Mouse (Mus musculus) frontal cortex, adult 2 months (tissue): ENCODE results near the gene Hs3st2. TPM values are rescaled to one million over a fixed set of nuclear protein-coding genes. Genes with fewer than 3 reads are reported as not detected.
"Not testable (repeated sequence)": the region's sequence is repeated elsewhere in the genome, so short reads cannot be mapped to it uniquely, and the experiment has no call there.

Experiments used
- DNase-seq, 2 experiments: peaks; one replicate each; pipeline ENCODE4 v3.0.0; 2022; ENCODE audit warnings: low spot score in 1 of 2; ENCODE audit errors: extremely low spot score in 1 of 2
- polyA plus RNA-seq: library from polyadenylated mRNA; depleted of rRNA; stranded (reverse); fragments of >200 nt; gene quantifications from 2 replicates; pipeline ENCODE4 v1.2.3, GENCODE M21; 2012; rRNA removed

Hs3st2 gene
- 47.4 and 47.8 TPM in 2 replicates for polyA plus RNA-seq

DNA sequence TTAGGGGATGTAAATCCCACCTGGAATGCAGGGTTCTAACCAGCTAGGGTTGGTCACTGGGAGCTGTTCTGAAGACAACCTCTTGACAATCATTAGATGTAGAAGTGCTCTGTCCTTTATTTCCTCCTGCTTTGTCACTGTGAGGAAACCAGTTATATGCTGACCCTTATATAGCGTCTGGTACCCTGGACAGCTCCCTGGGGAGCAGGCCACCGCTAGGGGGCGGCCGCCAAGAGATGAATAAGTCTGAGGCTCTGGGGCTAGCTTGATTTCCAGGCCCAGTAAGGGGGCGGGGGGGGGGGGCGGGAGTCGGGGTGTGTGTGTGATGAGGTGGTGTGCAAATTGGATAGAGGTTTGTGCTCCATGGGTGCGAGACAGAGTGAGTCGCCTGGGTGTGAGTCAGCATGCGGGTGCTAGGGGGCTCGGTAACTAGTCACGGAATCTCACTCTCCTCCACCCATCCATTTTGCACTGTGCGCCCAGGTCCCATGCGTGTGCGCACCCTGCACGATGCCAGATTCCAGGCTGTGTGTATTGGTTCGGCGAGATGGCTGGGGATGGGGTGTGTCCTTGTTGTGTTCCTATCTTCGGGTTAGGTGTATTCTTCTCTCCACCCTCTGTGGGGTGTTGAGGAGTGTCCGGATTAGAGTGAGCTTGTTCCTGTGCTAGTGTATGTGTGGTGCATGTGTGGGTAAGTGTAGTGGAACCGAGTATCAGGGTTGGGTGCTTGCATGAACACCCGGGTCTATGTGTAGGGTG, at the start of gene Hs3st2:
Gene Hs3st2 (plus strand): TSS at position 635 of the 759 bp plus-strand sequence.
- DNase-seq = peak in 1 of 2 experiments; percentile 75

DNA sequence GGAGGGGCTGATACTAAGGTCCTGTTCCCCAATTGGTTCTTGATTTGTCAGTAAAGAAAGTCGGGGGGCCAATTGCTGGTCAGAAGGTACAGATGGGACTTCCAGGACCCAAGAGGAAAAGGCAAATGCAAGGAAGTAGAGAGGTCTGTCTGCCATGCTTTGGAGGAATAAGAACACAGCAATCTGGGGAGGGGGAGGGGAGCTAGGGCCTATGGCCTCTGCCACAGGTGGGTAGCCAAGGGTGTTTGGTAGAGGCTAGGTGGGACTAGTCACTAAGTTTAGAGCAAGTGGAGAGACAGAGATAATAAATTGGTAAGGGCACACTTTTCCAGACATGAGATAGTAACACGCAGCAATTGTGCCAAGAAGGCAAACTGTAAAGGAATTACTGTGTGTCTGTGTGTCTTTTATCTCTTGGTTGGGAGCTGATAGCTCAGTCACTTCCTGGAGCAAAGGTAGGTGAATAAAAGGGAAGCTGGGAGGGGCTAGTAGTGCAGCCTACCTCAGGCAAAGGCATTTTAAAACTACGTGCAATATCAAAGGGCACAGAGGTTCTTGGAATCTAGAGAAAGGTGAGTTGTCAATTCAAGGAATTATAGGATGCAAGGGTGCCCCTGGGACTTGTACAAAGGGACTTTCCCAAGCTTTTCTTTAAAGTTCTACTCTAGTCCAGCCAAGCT, 43.2 kb upstream of the Hs3st2 start:
- no peak for DNase-seq

DNA sequence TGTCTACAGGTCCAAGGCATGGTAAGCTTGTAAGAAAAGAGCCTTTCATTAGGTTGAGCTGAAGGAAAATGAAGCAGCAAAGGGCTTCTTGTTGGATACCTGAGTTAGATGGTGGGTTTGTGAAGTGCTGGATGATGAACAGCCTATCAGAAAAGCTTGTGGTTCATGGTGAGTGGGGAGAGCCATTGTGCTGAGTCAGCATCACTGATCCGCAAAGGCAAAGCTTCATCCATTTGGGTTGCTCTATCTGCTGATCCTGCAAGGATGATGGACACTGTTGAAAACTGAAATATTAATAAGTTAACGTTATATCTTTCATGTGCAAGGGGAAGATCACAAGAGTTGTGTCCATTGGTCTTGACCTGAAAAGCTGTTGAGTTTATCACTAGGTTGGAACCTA, 40.0 kb upstream of the Hs3st2 start:
- no peak for DNase-seq

DNA sequence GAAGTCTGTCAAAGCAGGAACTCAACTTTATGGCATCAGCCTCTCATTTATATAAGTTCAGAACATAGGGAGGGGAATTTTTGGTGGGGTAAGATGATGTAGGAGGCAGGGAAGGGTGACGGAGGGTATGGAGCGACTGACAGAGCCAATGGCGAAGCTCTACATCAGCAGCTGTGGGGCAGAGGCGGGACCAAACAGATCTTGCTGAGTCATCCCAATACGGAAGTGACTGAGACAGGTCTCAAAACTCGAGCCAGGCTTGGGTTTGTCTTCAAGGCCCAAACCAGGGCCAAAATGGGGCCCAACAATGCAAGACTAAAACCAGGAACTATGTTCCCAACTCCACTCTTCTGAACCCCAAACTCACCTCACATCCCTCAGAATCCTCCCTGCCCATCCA, 30.2 kb upstream of the Hs3st2 start:
- DNase-seq = not testable (repeated sequence)

DNA sequence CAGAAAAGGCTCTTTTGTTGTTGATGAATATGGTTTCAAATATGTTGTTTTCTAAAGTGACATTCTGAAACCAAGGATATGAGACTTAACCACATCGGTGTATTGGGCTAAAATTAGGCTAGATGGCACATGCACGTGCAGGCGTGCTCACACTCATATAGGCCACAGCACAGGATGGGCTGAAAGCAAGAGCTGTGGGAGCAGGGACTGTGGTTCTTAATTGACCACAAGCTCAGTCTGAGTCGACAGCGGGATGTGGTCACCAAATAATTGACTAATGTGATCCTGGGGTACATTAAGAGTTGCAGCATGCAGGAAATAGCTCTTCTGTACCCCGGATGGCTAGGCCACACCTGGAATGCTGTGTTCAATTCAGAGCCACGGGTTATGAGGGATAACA, 26.1 kb upstream of the Hs3st2 start:
- no peak for DNase-seq

DNA sequence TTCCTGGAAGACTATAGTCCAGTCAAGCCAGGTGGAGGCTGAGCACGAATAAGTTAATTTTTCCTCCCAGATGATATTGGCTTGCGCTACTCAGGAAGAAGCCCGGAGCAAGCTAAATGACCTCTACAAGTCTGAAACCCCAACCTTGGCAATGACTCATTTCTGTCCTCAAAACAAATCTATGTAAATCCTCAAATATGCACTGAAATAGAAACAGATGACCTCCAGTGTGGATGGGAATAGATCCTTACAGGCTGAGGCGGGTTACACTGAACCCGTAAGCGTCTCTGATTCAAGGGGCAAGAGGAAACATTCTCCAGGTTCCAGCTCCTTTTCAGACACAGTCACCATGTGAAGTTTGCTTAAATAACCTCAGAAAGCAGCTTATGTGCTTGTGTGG, 24.5 kb upstream of the Hs3st2 start:
- no peak for DNase-seq

DNA sequence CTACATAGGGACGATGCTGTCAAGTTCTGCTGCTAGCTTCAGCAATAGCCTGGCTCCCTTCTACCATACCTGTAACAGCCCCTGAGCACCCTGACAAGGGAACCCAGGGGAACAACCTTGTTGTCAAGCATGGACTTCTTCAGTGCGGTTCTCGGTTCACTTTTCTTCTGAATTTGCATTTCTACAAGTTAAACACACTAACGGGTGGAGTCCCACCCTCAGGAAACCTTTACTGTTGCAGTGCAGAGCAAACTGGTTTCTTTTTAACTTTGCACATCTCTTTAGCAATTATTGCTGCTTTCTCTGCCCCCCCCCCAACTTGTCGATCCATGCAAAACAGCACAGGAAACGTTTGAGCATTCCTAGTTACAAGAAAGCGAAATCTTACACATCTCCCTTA, 19.7 kb upstream of the Hs3st2 start:
- no peak for DNase-seq

DNA sequence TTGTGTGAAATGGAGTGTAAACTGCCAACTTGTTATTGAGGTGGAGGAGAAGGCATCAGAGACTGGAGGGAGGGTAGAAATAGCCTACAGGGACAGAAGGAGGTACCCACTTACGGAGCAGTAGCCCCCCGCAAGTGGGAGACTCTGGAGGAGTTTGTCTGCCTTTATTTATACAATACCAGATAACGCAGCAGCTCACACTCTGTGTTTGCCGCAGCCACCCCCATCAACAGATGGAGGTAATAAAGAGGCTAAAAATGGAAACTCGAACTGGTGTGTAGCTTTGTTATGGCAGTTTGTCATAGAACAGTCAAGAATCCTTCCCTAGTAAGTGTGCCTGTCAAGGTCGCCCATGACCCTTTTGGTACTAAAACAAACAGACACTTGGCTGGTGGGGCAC, 16.2 kb upstream of the Hs3st2 start:
- DNase-seq = peak in 1 of 2 experiments; percentile 23

DNA sequence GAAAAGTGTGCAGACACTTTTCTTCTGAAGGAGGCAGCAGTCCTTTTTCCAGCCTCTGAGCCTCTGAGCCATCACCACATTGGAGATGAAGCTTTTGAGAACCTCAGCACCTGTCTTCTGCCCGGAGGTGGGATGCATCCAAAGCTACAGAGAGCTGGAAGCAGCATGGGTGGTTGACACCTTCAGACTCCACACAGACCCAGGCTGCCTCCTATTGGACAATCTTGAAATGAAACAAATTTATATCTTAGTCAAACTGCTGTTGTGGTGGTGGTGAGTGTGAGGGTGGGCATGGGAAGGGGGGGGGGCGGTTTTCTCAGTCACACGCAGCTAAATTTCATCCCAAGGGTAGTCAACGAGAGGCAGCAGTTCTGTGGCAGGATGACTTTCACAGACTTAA, 12.7 kb upstream of the Hs3st2 start:
- DNase-seq = peak in 1 of 2 experiments; percentile 23

DNA sequence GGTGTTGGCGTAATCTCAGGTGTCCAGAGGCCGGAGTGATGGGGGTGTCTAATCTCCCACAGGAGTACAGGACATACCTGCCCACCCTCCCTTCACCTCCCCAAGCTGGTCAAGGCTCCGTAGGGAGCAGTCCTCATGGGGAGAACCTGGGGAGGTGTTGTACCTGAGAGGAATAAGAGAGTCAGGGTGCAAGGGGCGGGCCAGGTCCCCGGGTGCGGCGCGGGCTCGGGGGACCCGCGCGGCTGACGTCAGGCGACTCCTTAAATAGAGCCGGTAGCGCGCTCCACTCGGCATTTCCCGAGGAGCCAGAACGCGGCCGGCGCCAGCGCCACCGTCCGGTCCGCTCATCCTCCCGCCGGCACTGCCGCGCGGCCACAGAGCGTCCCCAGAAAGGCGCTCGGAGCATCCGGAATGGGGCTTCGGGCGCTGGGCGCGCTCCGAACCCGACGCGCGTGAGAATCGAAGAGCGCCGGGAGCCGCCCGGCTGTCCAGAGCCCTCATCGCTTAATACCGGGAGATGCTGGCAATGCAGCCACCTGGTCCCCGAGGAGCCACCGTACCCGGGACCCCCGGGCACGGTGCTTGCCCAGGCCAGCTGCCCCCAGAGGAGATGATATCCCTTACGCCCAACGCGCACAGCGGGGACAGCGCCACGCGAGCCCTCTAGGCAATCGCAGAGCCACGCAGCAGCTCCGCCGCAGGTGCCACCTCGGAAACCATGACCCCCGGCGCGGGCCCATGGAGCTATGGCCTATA, 503 bp downstream of the Hs3st2 start:
- peak in 1 of 2 experiments; percentile 77 for DNase-seq

DNA sequence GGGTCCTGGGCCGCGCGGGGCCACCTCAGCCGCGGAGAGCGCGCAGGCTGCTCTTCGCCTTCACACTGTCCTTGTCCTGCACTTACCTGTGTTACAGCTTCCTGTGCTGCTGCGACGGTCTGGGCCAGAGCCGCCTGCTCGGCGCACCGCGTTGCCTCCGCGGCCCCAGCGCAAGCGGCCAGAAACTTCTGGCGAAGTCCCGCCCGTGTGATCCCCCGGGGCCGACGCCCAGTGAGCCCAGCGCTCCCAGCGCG, 1.0 kb downstream of the Hs3st2 start:
- DNase-seq = no peak

DNA sequence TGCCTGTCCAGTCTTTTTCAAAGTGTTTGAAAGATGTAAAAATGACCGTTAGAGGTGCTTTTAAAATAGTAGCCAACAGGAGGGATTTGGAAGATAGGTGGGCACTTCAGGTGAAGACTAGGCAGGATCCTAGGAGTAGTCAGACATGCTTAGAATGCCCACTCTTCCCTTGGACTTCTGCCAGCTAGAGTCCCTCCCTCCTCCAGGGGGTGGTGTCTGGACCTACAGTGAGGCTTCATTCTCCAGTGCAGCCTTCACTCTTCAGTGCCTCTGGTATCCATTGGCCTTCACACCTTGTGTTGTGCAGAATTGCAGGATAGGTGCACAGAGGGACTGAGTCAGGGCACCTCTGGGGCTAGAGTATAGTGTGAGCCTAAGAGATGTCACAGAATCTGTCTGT, 2.2 kb downstream of the Hs3st2 start:
- DNase-seq = peak in 1 of 2 experiments; percentile 67

DNA sequence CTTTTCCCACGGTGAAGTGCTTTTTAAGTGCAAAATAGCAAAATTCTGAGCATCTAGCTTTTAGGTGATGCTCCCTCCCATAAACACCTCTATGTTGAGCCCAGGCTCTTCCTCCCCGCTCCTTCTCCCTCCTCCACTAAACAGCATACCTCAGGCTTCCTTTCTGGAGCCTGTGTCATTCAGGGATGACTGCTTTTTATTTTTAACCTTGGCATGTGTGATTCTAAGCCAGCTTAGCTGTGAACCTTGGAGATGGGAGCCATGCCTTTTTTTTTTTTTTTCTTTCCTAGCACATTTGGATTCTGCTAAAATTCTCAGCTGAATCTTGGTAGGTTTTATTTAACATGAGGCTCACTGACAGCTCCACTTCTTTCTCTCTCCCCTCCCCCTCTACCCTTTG, 3.2 kb downstream of the Hs3st2 start:
- DNase-seq = peak in 1 of 2 experiments; percentile 41

DNA sequence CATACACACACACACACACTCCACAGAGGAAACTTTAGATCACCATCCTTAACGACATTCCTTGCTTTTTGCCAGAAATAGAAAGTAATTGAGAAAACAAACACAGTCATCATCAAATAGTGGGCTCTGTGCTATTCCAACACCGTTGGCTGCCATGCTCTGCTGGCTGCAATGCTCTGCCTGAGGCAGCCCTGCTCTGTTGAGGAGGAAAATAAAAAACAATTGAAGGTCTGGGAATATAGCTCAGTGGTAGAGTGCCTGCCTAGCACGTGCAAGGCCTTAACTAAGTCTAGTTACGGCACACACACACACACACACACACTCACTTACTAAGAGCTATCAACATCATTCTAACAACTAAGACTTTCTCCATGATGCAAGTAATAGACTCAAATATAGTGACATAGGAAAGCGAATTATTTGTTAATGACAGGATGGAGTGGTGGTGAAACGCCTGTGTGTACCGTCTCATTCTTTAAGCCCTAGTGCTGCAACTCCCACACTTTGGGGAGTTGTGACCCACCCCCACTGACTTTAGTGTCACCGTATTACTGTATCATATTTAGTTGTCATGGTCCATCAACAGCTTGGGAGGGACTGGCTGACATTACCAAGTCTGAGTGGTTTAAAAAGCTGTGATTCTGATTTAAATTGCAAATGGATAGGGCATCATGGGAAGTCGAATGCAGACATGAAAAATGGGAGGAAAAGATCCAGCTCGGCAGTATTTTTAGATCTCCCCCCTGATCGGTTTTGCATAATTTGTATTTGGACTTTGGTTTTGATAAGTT, 19.3 kb downstream of the Hs3st2 start:
- DNase-seq = peak in 1 of 2 experiments; percentile 29

DNA sequence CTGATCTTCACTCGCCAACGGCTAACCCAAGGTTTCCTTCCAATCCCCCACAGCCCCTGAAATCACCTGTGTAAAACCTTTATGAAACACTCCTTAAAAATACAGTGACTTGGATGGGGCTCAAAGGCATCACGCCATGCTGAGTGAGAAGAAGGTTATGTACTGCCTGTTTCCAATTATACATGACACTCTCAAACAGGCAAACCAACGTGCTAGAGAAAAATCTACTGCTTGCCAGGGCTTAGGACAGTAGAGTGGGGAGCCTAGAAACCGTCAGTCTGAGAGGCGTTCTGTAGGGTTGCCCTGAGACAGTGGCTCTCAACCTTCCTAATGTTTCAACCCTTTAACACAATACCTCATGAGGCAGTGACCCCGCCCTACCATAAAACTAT, 19.8 kb downstream of the Hs3st2 start:
- no peak for DNase-seq

DNA sequence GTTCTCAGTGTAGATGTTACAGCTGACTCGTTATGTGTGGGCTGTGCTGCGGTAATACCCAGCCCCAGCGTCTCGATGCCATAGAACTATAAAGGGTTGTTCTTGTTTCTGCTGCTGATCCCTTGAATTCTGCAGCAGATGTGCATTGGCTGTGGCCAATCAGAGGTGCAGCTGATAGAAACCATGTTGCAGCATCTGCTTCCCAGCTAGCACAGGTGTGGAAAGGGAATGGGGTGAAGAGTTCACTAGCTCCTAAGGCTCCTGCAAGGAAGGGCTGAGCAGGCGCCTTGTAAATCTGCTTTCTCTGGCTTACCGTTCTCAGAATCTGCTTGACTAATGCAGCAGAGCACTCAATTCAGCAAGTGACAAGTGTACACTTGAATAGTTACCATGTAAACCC, 45.2 kb downstream of the Hs3st2 start:
- no peak for DNase-seq

DNA sequence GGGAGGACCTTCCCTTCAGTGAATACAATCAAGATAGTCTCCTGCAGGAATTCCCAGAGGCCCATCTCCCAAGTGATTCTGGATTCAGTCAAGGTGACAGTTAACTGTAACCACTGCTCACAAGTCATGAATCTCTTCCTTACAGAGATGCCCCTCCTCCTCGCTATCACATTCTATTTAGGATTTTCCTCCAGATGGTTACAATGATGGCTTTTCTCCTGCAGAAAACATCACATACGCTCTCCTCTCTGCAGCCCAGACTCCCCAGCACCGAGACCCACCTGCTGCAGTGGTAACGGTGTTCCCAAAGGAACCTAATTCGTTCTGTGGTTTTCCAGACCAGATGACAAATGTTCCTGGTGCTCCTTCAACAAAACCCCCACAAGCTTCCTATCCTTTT, 49.5 kb downstream of the Hs3st2 start:
- DNase-seq = peak in 1 of 2 experiments; percentile 27

DNA sequence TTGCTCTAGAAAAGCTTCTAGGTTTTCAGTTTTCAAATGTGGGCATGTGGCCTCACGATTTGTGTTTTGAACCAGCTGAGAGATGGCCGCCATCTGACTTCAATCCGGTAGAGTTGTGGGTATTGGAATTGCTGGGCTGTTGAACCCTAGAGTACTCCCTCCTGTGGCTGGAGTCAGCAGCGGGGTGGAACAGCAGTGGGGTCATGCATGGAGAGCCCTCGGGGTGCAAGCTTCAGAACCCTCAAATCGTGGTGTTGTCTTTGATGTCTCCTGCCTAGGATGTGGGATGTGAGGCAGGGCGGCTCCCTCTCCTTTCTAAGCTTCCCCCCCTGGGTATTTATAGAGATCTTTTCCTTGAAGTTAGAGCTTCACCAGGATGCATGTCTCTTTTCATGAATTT, 52.7 kb downstream of the Hs3st2 start:
- no peak for DNase-seq

DNA sequence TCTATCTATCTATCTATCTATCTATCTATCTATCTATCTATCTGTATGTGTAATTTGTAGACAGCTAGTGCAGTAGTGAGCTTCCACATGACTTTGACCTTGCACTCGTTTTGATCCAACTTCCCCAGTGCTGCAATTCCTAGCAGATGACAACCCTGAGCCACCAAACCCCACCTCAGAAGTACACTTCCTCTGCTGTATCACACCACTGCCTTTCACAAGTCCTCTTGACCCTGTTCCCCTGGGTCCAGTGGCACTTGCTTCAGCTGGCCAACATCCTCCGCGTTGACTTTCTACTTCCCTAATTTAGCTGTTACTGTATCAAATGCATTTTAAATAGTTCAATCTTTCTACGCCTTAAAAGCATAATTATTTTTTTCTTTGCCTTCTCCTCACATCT, 54.6 kb downstream of the Hs3st2 start:
- DNase-seq = no peak

DNA sequence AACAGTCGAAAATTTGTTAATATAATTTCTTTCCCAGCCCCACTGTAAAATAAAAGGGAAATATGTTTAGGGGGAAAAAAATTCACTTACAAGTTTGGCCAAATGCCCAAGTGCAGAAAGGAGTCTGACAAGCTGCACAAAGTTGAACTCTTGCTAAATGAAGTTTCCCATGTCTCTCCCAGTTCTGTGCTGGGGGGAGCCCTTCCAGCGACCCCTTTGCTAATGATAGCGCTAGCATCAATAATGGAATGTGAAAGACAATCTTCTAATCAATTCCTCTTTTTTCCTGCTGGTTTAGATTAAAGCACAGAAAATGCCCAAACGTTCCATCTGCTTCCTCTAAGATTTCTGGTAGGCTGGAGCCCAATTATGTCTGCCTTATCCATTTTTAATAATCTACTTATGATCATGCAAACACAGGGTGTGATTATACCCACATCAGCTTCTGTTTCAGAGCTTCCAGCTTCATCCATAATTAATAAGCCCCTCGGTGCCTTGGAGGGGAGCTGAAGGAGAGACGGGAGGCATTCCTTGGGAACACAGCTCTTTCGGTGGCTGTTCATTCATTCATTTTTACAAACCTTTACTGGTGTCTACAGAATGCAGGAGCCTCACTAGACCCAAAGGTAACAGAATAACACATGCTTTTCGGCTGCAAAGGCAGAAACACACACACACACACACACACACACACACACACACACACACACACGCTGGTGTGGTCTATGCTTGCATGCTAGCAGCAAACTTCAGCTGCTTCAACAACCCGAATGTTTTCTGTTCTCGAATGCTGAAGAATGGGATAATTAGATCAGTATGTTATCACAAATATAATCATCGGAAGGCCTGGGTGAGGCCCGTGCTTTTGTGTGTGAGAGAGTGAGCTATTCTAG, 59.5 kb downstream of the Hs3st2 start:
- no peak for DNase-seq
